13 mouse cellular contexts compared by ENCODE assay signal in the genomic region with DNA sequence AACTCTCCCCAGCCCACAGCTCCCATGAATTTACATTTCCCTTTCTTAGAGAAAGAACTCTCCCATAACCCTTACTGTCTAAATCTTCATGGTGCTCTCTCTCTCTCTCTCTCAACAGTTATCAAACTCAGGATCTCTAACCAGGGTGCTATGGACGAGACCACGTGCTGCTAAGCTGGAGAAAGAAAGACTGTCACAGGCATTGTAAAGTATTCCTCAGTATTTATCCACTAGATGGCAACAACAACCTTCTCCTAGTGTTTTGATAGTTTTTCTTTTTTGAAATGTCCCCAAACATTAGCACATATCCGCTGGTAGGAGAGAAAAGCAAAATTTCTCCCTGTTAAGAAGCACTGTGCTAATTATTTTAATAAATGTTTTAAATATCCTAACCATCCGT. TPM values are rescaled to one million over a fixed set of nuclear protein-coding genes. Genes with fewer than 3 reads are reported as not detected.
A peak's percentile ranks its signal among the peaks of the same experiment; 100 is the strongest.
DNase-seq lines count a peak whose midpoint lies in the region; ATAC-seq and TF ChIP-seq lines count a peak whose summit lies in the region.
"Had no signal": no experiment of that assay in that cellular context is flagged by ENCODE, and none has a peak within 500 bp of the region (broad histone marks: within the 10 kb centered on the region; RNA-seq: fewer than 3 reads in every experiment).

No protein-coding gene starts in this region.

- no peaks in the 10 kb centered on the region for H3K9me3 ChIP-seq in CH12.LX (replicated peaks; ENCODE audit: low read length)
- H3K9me3 ChIP-seq in forebrain, postnatal 0 days (ENCODE audit: low read length): no peaks in the 10 kb centered on the region
- H3K9me3 ChIP-seq: embryonic facial prominence, embryonic 12.5 days; limb, embryonic 15.5 days had no signal

- peak; percentile 50 for TF ChIP-seq CTCF in left cerebral cortex, adult 2 months (IDR thresholded peaks at IDR 0.05)
- TF ChIP-seq CTCF in CH12.LX (conservative IDR thresholded peaks at IDR 0.05 in 1 of 2, IDR thresholded peaks at IDR 0.05 in 1 of 2; ENCODE audit: low read depth in 2 of 2, low read length in 2 of 2): peak in 1 of 2 experiments; percentile 50; a peak in 2 of 4 replicates
- TF ChIP-seq CTCF in forebrain, postnatal 0 days (IDR thresholded peaks at IDR 0.05; ENCODE audit: low read depth): peak; percentile 65

- TF ChIP-seq EP300 in CH12.LX (IDR thresholded peaks at IDR 0.05; ENCODE audit: low read length): no peak

- H3K36me3 ChIP-seq in CH12.LX (replicated peaks in 1 of 2; ENCODE audit: control insufficient read depth in 1 of 2, insufficient read depth in 1 of 2, low read length in 1 of 2): peaks cover 2 to 7% of the 10 kb centered on the region in 2 experiments
- H3K36me3 ChIP-seq in forebrain, postnatal 0 days (ENCODE audit: insufficient read depth): peaks cover 3% of the 10 kb centered on the region; the same call in 1 of the 2 replicates
- H3K36me3 ChIP-seq: embryonic facial prominence, embryonic 12.5 days; limb, embryonic 15.5 days had no signal

- H3K27me3 ChIP-seq in CH12.LX (replicated peaks): no peaks in the 10 kb centered on the region
- H3K27me3 ChIP-seq in forebrain, postnatal 0 days (ENCODE audit: insufficient read depth, low read length): no peaks in the 10 kb centered on the region
- H3K27me3 ChIP-seq: embryonic facial prominence, embryonic 12.5 days; limb, embryonic 15.5 days had no signal

- DNase-seq in embryo, embryonic 10.5 days (ENCODE audit: low spot score): peak; percentile 21
- no peak for DNase-seq in embryo, embryonic 9.5 days (ENCODE audit: extremely low spot score)
- no peak for DNase-seq in left cerebral cortex, adult 2 months (ENCODE audit: extremely low spot score in 1 of 2, low spot score in 2 of 2)
- no peak for DNase-seq in left cerebral cortex, postnatal 25 days (ENCODE audit: low spot score in 2 of 2)
- DNase-seq in CH12.LX (ENCODE audit: extremely low read depth): no peak
- DNase-seq in forebrain, postnatal 0 days: peak; percentile 51
- DNase-seq in kidney, postnatal 14 days: no peak
- DNase-seq in thymus, postnatal 4 days: no peak

- in situ Hi-C loops in CH12.LX (cut with MboI; ENCODE audit: low pct_ligation_motif_present, low pct_unique_long_range_greater_than_20kb, low sequenced_read_pairs): no loop called here

- intact Hi-C loops in left cerebral cortex, adult 2 months (cut with DNase I): no loop called here
- intact Hi-C loops in left cerebral cortex, postnatal 25 days (cut with DNase I): no loop called here

- WGBS in forebrain, postnatal 0 days: 33% methylated on average over 4 of the region's 4 CpGs

- no peak for TF ChIP-seq POLR2A in CH12.LX (IDR thresholded peaks at IDR 0.05; ENCODE audit: low read depth, low read length)

- H3K9ac ChIP-seq in CH12.LX (ENCODE audit: insufficient read depth, low read depth): no peak overlapping the region
- no peak overlapping the region for H3K9ac ChIP-seq in forebrain, postnatal 0 days
- H3K9ac ChIP-seq: embryonic facial prominence, embryonic 12.5 days; limb, embryonic 15.5 days had no signal

- H3K27ac ChIP-seq in left cerebral cortex, adult 2 months: no peak overlapping the region
- H3K27ac ChIP-seq in CH12.LX (ENCODE audit: insufficient read depth, low read depth): no peak overlapping the region
- H3K27ac ChIP-seq in forebrain, postnatal 0 days (ENCODE audit: low read depth, low read length): no peak overlapping the region
- H3K27ac ChIP-seq: embryonic facial prominence, embryonic 12.5 days; limb, embryonic 15.5 days had no signal

- dilution Hi-C loops in CH12.LX (cut with MboI; ENCODE audit: extremely low pct_ligation_motif_present, extremely low pct_unique_long_range_greater_than_20kb, low sequenced_read_pairs): no loop called here

- peak; percentile 50 for TF ChIP-seq RAD21 in CH12.LX (IDR thresholded peaks at IDR 0.05; ENCODE audit: low read depth, low read length)

- peaks cover 4 to 10% of the 10 kb centered on the region in 2 experiments; a peak in 3 of 4 replicates for H3K4me1 ChIP-seq in CH12.LX (ENCODE audit: control insufficient read depth in 1 of 2, insufficient read depth in 2 of 2)
- H3K4me1 ChIP-seq in forebrain, postnatal 0 days (ENCODE audit: insufficient read depth): no peaks in the 10 kb centered on the region
- H3K4me1 ChIP-seq: embryonic facial prominence, embryonic 12.5 days; limb, embryonic 15.5 days had no signal

- no peaks in the 10 kb centered on the region for H3K79me2 ChIP-seq in CH12.LX (replicated peaks; ENCODE audit: control insufficient read depth, extremely low read depth, insufficient read depth, poor library complexity, severe bottlenecking)

- no peak overlapping the region for H3K4me2 ChIP-seq in CH12.LX (ENCODE audit: insufficient read depth, low read depth, poor library complexity, severe bottlenecking)
- no peak overlapping the region for H3K4me2 ChIP-seq in forebrain, postnatal 0 days (ENCODE audit: low read depth)
- H3K4me2 ChIP-seq: embryonic facial prominence, embryonic 12.5 days; limb, embryonic 15.5 days had no signal

- H3K4me3 ChIP-seq in left cerebral cortex, adult 2 months: no peak overlapping the region
- no peak overlapping the region for H3K4me3 ChIP-seq in CH12.LX (replicated peaks in 1 of 3; ENCODE audit: low read depth in 2 of 3, low read length in 2 of 3, poor library complexity in 1 of 3)
- no peak overlapping the region for H3K4me3 ChIP-seq in forebrain, postnatal 0 days (ENCODE audit: low read depth, low read length)
- H3K4me3 ChIP-seq: embryonic facial prominence, embryonic 12.5 days; limb, embryonic 15.5 days had no signal

- ATAC-seq in forebrain, postnatal 0 days: peak; percentile 88

TF ChIP-seq in CH12.LX, 34 proteins besides CTCF, POLR2A, EP300 and RAD21:
- TF ChIP-seq ETS1 (conservative IDR thresholded peaks at IDR 0.05; ENCODE audit: low read depth, low read length) (no peak), MYC (IDR thresholded peaks at IDR 0.05; ENCODE audit: low read depth, low read length) (0 out of 2 replicates have a peak, but pooled peaks have one; percentile 22), NELFE (IDR thresholded peaks at IDR 0.05; ENCODE audit: low read depth, low read length) (no peak), MAX (IDR thresholded peaks at IDR 0.05; ENCODE audit: low read length) (0 out of 2 replicates have a peak, but pooled peaks have one; percentile 23), SMC3 (IDR thresholded peaks at IDR 0.05; ENCODE audit: low read depth, low read length) (no peak), USF1 (IDR thresholded peaks at IDR 0.05; ENCODE audit: low read depth, low read length) (no peak)

RNA-seq across cellular contexts. Expression of a gene that starts 12.3 kb away (rescaled TPM):
- 10 to 100 TPM; 13.8 to 14.9 TPM for total RNA-seq in left cerebral cortex, adult 2 months (2021)
- 10 to 100 TPM; 15.0 to 16.0 TPM for total RNA-seq in left cerebral cortex, postnatal 25 days (2021)
- total RNA-seq in CH12.LX (2012; rRNA removed) (8.2 and 11.2 TPM in 2 replicates), CH12.LX (2014; rRNA removed) (17.3 and 18.3 TPM in 2 replicates)
- 6.2 and 6.9 TPM in 2 replicates for polyA plus RNA-seq in CH12.LX (2012; ENCODE audit: insufficient read length, low read depth)
- total RNA-seq in forebrain, postnatal 0 days (2014; rRNA removed): 25.8 and 26.1 TPM in 2 replicates
- 43.1 and 47.3 TPM in 2 replicates for polyA plus RNA-seq in forebrain, postnatal 0 days (2015; fragmentation: Nextera tagmentation; extraction: Ambion mirVana)

RNA-seq across cellular contexts. Expression of a gene that starts 12.4 kb away (rescaled TPM):
- total RNA-seq in left cerebral cortex, adult 2 months (2021): 1 to 10 TPM; 2.8 to 3.5 TPM
- 1 to 10 TPM; 1.3 to 1.9 TPM for total RNA-seq in left cerebral cortex, postnatal 25 days (2021)
- 8.4 and 11.7 TPM in 2 replicates for total RNA-seq in CH12.LX (2012; rRNA removed)
- total RNA-seq in CH12.LX (2014; rRNA removed): 16.1 and 16.7 TPM in 2 replicates
- 13.3 and 14.6 TPM in 2 replicates for polyA plus RNA-seq in CH12.LX (2012; ENCODE audit: insufficient read length, low read depth)
- 7.6 and 8.2 TPM in 2 replicates for total RNA-seq in forebrain, postnatal 0 days (2014; rRNA removed)
- 3.0 and 3.7 TPM in 2 replicates for polyA plus RNA-seq in forebrain, postnatal 0 days (2015; fragmentation: Nextera tagmentation; extraction: Ambion mirVana)

RNA-seq across cellular contexts. Expression of a gene that starts 42.2 kb away (rescaled TPM):
- under 1 TPM in 1 of 2 experiments, not detected in 1; 0.57 TPM for total RNA-seq in left cerebral cortex, adult 2 months (2021)
- under 1 TPM; 0.25 to 0.39 TPM for total RNA-seq in left cerebral cortex, postnatal 25 days (2021)
- total RNA-seq in CH12.LX (2012; rRNA removed) (not detected in 2 replicates), CH12.LX (2014; rRNA removed) (not detected in 2 replicates)
- 0.33 and 0.48 TPM in 2 replicates for polyA plus RNA-seq in CH12.LX (2012; ENCODE audit: insufficient read length, low read depth)
- total RNA-seq in forebrain, postnatal 0 days (2014; rRNA removed): 1.9 TPM in 1 of 2 replicates, not detected in the other
- polyA plus RNA-seq in forebrain, postnatal 0 days (2015; fragmentation: Nextera tagmentation; extraction: Ambion mirVana): 0.18 and 0.21 TPM in 2 replicates
- total RNA-seq: gastrocnemius, adult 8-10 months; heart, postnatal 25 days had no signal
- polyA plus RNA-seq: large intestine, adult 2 months had no signal

Comparison
In these comparisons a context has a peak if more than half of its experiments do, and no peak if none do; other contexts are left out.
1. DNase-seq: peak in embryo, embryonic 10.5 days (single experiment) and forebrain, postnatal 0 days (single experiment); none in embryo, embryonic 9.5 days (single experiment), left cerebral cortex, adult 2 months (0 of 2), left cerebral cortex, postnatal 25 days (0 of 2), CH12.LX (single experiment), kidney, postnatal 14 days (single experiment) and thymus, postnatal 4 days (single experiment).